Mouse (Mus musculus) left cerebral cortex, adult 9 months (tissue): ENCODE data around the gene Klf14.

ENCODE experiments used
- DNase-seq, 2 experiments: peaks; one replicate each; pipeline ENCODE4 v3.0.0; 2022; ENCODE audit warnings: low spot score in 2 of 2

Klf14 gene

GRCm38 (mm10) chr6:30958736-30959540 is at the start of gene Klf14:
Gene Klf14, minus strand, starts transcription at chr6:30959078.
- no peak for DNase-seq

GRCm38 (mm10) chr6:31006111-31006600 is 47.3 kb upstream of the Klf14 start:
- DNase-seq = no peak

GRCm38 (mm10) chr6:30986393-30986792 is 27.5 kb upstream of the Klf14 start:
- no peak for DNase-seq

GRCm38 (mm10) chr6:30983021-30983420 is 24.1 kb upstream of the Klf14 start:
- no peak for DNase-seq

- peak in 1 of 2 experiments; percentile 19 for DNase-seq
Measured at GRCm38 (mm10) chr6:30982372-30982980, 23.6 kb upstream of the Klf14 start.

- peak; percentile 42 to 45 for DNase-seq
Measured at GRCm38 (mm10) chr6:30981351-30981750, 22.5 kb upstream of the Klf14 start.

GRCm38 (mm10) chr6:30978615-30979014 is 19.7 kb upstream of the Klf14 start:
- DNase-seq = no peak

GRCm38 (mm10) chr6:30972121-30972520 is 13.2 kb upstream of the Klf14 start:
- no peak for DNase-seq

- no peak for DNase-seq
Measured at GRCm38 (mm10) chr6:30957784-30958735, 818 bp downstream of the Klf14 start.

GRCm38 (mm10) chr6:30939264-30939663 is 19.6 kb downstream of the Klf14 start:
- DNase-seq = no peak

GRCm38 (mm10) chr6:30922821-30923220 is 36.1 kb downstream of the Klf14 start:
- DNase-seq = no peak

GRCm38 (mm10) chr6:30921826-30922225 is 37.1 kb downstream of the Klf14 start:
- no peak for DNase-seq

- peak; percentile 11 to 61 for DNase-seq
Measured at GRCm38 (mm10) chr6:30920834-30921675, 37.8 kb downstream of the Klf14 start.

- no peak for DNase-seq
Measured at GRCm38 (mm10) chr6:30915473-30915872, 43.4 kb downstream of the Klf14 start, which contains the start of gene Tsga13. Gene Tsga13, minus strand, starts transcription at chr6:30915573.

- DNase-seq = peak; percentile 65 to 84
Measured at GRCm38 (mm10) chr6:30907970-30908369, 50.9 kb downstream of the Klf14 start.
